Mouse (Mus musculus): ENCODE results near the gene Rin3. TPM values are rescaled to one million over a fixed set of nuclear protein-coding genes. Genes with fewer than 3 reads are reported as not detected.
A peak's percentile ranks its signal among the peaks of the same experiment; 100 is the strongest.

The Rin3 gene
- polyA plus RNA-seq, 1 experiment, result 1.4 TPM

DNA sequence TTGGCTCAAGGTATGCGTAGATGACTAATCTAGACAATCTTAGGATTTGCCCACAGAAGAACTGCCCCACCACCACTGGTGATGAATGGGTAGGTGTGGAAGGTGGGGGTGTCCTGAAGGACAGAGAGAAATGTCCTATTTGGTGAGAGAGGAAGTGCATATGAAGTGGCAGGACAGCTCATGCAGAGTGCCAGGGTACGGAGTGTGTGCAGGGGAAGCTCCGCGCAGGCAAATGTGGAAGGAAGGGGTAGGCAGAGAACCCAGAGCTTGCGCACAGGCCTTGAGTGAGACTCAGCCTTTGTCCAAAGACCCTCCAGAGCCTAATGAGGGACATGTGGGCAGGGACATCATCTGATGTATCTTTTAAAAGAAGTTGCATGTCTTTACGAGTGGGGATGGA is 57.6 kb downstream of the Rin3 start:
- peaks cover 2% of the 10 kb centered on the region; the same call in 1 of the 2 replicates for H3K4me1 ChIP-seq (ENCODE audit: control insufficient read depth, insufficient read depth, low read length)
- H3K4me3 ChIP-seq (ENCODE audit: insufficient read depth, low read length), result no peak overlapping the region
- no peak overlapping the region for H3K27ac ChIP-seq (ENCODE audit: insufficient read depth, low read length)
- TF ChIP-seq POLR2A (IDR thresholded peaks at IDR 0.05; ENCODE audit: extremely low read depth, insufficient read depth, low read length) (no peak), CTCF (IDR thresholded peaks at IDR 0.05; ENCODE audit: extremely low read depth, insufficient read depth, low read length) (no peak)

- H3K4me1 ChIP-seq (ENCODE audit: control insufficient read depth, insufficient read depth, low read length), result peaks cover 2% of the 10 kb centered on the region; the same call in 1 of the 2 replicates
- TF ChIP-seq POLR2A (IDR thresholded peaks at IDR 0.05; ENCODE audit: extremely low read depth, insufficient read depth, low read length) (no peak), CTCF (IDR thresholded peaks at IDR 0.05; ENCODE audit: extremely low read depth, insufficient read depth, low read length) (no peak)
- no peak overlapping the region for H3K4me3 ChIP-seq (ENCODE audit: insufficient read depth, low read length)
- H3K27ac ChIP-seq (ENCODE audit: insufficient read depth, low read length), result no peak overlapping the region
These were observed 59.3 kb downstream of the Rin3 start for GRCm38 (mm10) chr12:102342147-102342546.

GRCm38 (mm10) chr12:102342602-102343001 is 59.8 kb downstream of the Rin3 start:
- TF ChIP-seq POLR2A (IDR thresholded peaks at IDR 0.05; ENCODE audit: extremely low read depth, insufficient read depth, low read length) (no peak), CTCF (IDR thresholded peaks at IDR 0.05; ENCODE audit: extremely low read depth, insufficient read depth, low read length) (no peak)
- no peak overlapping the region for H3K27ac ChIP-seq (ENCODE audit: insufficient read depth, low read length)
- H3K4me1 ChIP-seq (ENCODE audit: control insufficient read depth, insufficient read depth, low read length), result peaks cover 2% of the 10 kb centered on the region; the same call in 1 of the 2 replicates
- H3K4me3 ChIP-seq (ENCODE audit: insufficient read depth, low read length), result no peak overlapping the region

DNA sequence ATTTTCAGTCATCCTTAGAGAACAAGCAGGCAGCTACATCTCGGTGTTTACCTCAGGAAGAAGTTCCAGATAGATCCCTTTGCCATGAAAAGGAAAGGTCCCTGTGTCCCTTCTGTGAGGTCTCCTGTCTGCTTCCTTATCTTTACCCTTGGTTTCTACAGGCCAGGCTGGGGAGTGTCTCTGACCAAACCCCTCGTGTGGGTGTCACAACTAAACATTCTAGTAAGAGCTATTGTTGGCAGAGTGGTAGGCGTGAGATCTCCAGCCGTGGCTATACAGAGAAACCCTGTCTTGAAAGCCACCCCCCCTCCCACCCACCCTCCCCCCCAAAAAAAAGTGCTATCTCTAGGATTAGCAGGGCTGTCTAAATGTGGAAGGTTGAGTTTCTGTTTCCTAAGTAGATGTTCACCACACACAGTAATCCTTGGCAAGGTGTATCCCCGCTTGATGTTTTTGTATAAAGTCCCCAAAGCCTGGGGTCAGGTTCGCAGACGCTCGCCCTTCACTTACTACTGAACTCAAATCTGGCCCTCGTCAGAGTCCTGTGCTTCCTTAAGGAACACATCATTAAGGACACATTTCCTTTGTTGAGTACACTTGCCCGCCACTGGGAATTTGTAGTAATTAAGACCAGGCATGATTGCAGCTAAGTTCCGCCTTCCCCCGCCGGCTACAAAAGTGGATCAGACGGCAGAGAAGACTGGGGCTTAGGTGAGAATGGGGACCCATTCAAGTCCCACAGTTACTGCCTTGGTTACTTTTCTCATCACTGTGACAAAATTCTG is 62.4 kb downstream of the Rin3 start:
- peaks cover 2% of the 10 kb centered on the region; the same call in 1 of the 2 replicates for H3K4me1 ChIP-seq (ENCODE audit: control insufficient read depth, insufficient read depth, low read length)
- TF ChIP-seq CTCF (IDR thresholded peaks at IDR 0.05; ENCODE audit: extremely low read depth, insufficient read depth, low read length) (no peak), POLR2A (IDR thresholded peaks at IDR 0.05; ENCODE audit: extremely low read depth, insufficient read depth, low read length) (no peak)
- no peak overlapping the region for H3K27ac ChIP-seq (ENCODE audit: insufficient read depth, low read length)
- no peak overlapping the region for H3K4me3 ChIP-seq (ENCODE audit: insufficient read depth, low read length)

DNA sequence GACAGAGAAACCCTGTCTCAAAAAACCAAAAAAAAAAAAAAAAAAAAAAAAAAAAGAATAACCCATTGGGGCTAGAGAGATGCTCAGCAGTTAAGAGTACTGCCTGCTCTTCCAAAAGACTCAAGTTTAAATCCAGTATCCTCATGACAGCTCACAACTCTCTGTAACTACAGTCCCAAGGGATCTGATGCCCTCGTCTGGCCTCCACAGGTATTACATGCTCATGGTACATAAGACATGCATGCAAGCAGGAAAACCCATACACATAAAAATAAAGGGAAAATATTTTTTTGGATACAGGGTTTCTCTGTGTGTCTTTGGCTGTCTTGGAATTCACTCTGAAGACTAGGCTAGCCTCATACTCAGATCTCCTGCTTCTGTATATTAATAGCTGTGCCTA is 63.7 kb downstream of the Rin3 start:
- no peak overlapping the region for H3K4me3 ChIP-seq (ENCODE audit: insufficient read depth, low read length)
- peaks cover 2% of the 10 kb centered on the region; the same call in 1 of the 2 replicates for H3K4me1 ChIP-seq (ENCODE audit: control insufficient read depth, insufficient read depth, low read length)
- H3K27ac ChIP-seq (ENCODE audit: insufficient read depth, low read length), result no peak overlapping the region
- TF ChIP-seq POLR2A (IDR thresholded peaks at IDR 0.05; ENCODE audit: extremely low read depth, insufficient read depth, low read length) (no peak), CTCF (IDR thresholded peaks at IDR 0.05; ENCODE audit: extremely low read depth, insufficient read depth, low read length) (peak; percentile 53; the same call in 1 of the 2 replicates)

- Histone ChIP-seq H3K4me1 (ENCODE audit: control insufficient read depth, insufficient read depth, low read length) (no peaks in the 10 kb centered on the region; the same call in 1 of the 2 replicates), H3K4me3 (ENCODE audit: insufficient read depth, low read length) (no peak overlapping the region), H3K27ac (ENCODE audit: insufficient read depth, low read length) (no peak overlapping the region)
- no peak for TF ChIP-seq CTCF (IDR thresholded peaks at IDR 0.05; ENCODE audit: extremely low read depth, insufficient read depth, low read length)
- no peak for TF ChIP-seq POLR2A (IDR thresholded peaks at IDR 0.05; ENCODE audit: extremely low read depth, insufficient read depth, low read length)
These were observed 65.6 kb downstream of the Rin3 start for GRCm38 (mm10) chr12:102348447-102348846.

DNA sequence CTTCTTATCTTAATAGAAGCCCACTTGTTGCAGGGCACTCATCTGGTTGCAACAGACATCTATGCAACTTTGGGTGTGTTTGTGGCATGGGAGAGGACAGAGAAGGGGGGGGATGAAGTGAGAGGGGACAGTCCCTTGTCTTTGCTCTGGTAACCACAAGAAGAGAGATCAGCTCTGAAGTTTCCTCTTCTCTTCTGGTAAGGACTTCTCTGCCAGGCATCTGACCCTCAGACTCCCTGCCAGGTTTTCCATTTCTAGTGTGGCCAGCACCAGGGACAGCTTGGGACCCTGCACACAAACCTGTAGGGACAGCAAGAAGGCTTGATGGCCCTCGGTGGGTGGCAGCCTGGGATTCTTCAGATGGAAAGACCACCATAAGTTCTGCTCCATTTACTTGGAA is 68.1 kb downstream of the Rin3 start:
- TF ChIP-seq POLR2A (IDR thresholded peaks at IDR 0.05; ENCODE audit: extremely low read depth, insufficient read depth, low read length) (no peak), CTCF (IDR thresholded peaks at IDR 0.05; ENCODE audit: extremely low read depth, insufficient read depth, low read length) (no peak)
- H3K27ac ChIP-seq (ENCODE audit: insufficient read depth, low read length), result no peak overlapping the region
- H3K4me3 ChIP-seq (ENCODE audit: insufficient read depth, low read length), result no peak overlapping the region
- no peaks in the 10 kb centered on the region for H3K4me1 ChIP-seq (ENCODE audit: control insufficient read depth, insufficient read depth, low read length)

DNA sequence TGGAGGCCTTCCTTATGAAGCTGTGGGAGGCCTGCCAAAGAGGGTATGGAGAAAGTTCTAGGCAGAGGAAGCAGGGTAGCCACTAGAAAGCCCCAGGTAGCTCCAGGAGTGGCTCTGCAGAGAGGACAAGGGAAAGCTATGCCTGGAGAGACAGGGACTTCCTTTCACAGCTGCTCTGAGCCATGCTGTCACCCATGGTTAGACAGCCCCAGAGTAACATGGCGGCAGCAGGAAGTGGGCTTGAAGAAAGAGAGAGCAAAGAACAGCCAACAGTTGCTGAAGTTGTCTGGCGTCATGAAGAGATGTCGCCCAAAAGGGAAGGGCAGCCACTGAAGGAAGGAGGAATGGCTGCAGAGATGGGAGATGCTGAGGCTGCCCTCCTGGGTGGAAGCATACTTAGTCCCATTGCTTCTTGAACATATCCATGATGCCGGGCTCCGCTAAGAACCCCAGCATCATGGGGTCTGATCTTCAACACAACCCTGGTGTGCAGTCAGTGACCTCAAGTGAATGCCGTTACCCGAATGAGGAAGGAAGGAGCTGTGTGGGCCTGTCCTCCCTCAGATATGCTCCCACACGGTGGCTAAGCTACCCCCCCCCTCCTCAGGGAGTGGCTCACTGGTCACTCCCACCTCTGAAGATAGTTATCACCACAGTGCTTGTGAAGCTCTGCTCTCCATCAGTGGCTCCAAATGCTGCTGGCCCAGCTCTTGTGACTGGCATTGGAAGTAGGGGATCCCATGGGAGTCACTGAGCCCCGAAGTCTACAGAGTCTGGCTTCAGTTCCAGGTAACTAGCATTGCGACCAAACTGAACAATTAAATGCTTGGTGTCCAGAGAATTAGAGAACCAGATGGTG is 71.5 kb downstream of the Rin3 start:
- TF ChIP-seq CTCF (IDR thresholded peaks at IDR 0.05; ENCODE audit: extremely low read depth, insufficient read depth, low read length) (no peak), POLR2A (IDR thresholded peaks at IDR 0.05; ENCODE audit: extremely low read depth, insufficient read depth, low read length) (no peak)
- no peak overlapping the region for H3K4me3 ChIP-seq (ENCODE audit: insufficient read depth, low read length)

DNA sequence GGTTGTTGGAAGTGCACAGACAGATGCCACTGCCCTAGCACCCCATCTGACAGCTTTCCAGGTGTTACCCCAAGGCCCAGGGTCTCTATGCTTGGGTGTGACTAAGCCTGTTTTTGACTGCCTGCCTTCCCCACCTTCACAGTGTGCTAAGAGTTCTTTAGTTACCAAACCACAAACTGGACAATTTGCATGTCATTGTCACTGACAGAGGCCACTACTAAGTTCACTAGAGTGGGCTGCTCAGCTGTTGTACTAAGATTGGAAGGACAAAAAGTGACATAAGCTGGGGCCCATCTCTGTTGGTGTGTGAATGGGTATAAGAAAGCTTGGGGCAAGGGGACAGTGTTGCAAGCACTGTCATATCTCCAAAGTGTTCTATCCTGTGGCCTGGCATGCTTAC is 72.9 kb downstream of the Rin3 start:
- no peaks in the 10 kb centered on the region for H3K4me1 ChIP-seq (ENCODE audit: control insufficient read depth, insufficient read depth, low read length)
- no peak for TF ChIP-seq POLR2A (IDR thresholded peaks at IDR 0.05; ENCODE audit: extremely low read depth, insufficient read depth, low read length)
- TF ChIP-seq CTCF (IDR thresholded peaks at IDR 0.05; ENCODE audit: extremely low read depth, insufficient read depth, low read length), result no peak
- H3K4me3 ChIP-seq (ENCODE audit: insufficient read depth, low read length), result no peak overlapping the region

More for the DNA sequence above, 71.5 kb downstream of the Rin3 start:
- Histone ChIP-seq H3K27ac (ENCODE audit: insufficient read depth, low read length) (no peak overlapping the region), H3K4me1 (ENCODE audit: control insufficient read depth, insufficient read depth, low read length) (no peaks in the 10 kb centered on the region)

More for the DNA sequence above, 72.9 kb downstream of the Rin3 start:
- H3K27ac ChIP-seq (ENCODE audit: insufficient read depth, low read length), result no peak overlapping the region

Measured in cortical plate, adult 2 months (tissue).